Mouse (Mus musculus): Measurements from ENCODE around the gene Chaf1a. TPM values are rescaled to one million over a fixed set of nuclear protein-coding genes. Genes with fewer than 3 reads are reported as not detected.

The Chaf1a gene
- total RNA-seq, 2 experiments from 2014 or later = 1.6 to 2.0 TPM

- no peak for TF ChIP-seq CTCF (IDR thresholded peaks at IDR 0.05)
- H3K27ac ChIP-seq = peak within 1 kb of the TSS; percentile 72
- peak; percentile 98 to 99 for DNase-seq (ENCODE audit: extremely low spot score in 1 of 2, low spot score in 2 of 2)
- peak within 1 kb of the TSS; percentile 86 for H3K4me3 ChIP-seq
- intact Hi-C loops (cut with DNase I) = no loop called here
These were observed 38.9 kb downstream of the Chaf1a start, which contains the start of gene Hdgfl2 for GRCm38 (mm10) chr17:56078880-56079795. Gene Hdgfl2 (plus strand): TSS chr17:56079634.

GRCm38 (mm10) chr17:56079921-56080320, 39.7 kb downstream of the Chaf1a start:
- peak overlapping the region; percentile 48 for H3K27ac ChIP-seq
- H3K4me3 ChIP-seq = peak overlapping the region; percentile 86
- DNase-seq (ENCODE audit: extremely low spot score in 1 of 2, low spot score in 2 of 2) = no peak
- no peak for TF ChIP-seq CTCF (IDR thresholded peaks at IDR 0.05)
- intact Hi-C loops (cut with DNase I) = no loop called here

GRCm38 (mm10) chr17:56080781-56081585, 40.7 kb downstream of the Chaf1a start:
- Histone ChIP-seq H3K4me3 (peak overlapping the region; percentile 86), H3K27ac (peak overlapping the region; percentile 53; the same call in 1 of the 2 replicates)
- DNase-seq (ENCODE audit: extremely low spot score in 1 of 2, low spot score in 2 of 2) = peak; percentile 31 to 56
- TF ChIP-seq CTCF (IDR thresholded peaks at IDR 0.05) = no peak; the same call in 1 of the 2 replicates
- intact Hi-C loops (cut with DNase I) = no loop called here

- no peak overlapping the region for H3K27ac ChIP-seq
- TF ChIP-seq CTCF (IDR thresholded peaks at IDR 0.05) = no peak
- intact Hi-C loops (cut with DNase I) = no loop called here
- no peak for DNase-seq (ENCODE audit: extremely low spot score in 1 of 2, low spot score in 2 of 2)
- H3K4me3 ChIP-seq = no peak overlapping the region
These were observed 52.1 kb downstream of the Chaf1a start for GRCm38 (mm10) chr17:56092312-56092711.

- Histone ChIP-seq H3K27ac (no peak overlapping the region), H3K4me3 (no peak overlapping the region)
- DNase-seq (ENCODE audit: extremely low spot score in 1 of 2, low spot score in 2 of 2) = no peak
- no peak for TF ChIP-seq CTCF (IDR thresholded peaks at IDR 0.05)
- intact Hi-C loops (cut with DNase I) = no loop called here
These were observed 52.6 kb downstream of the Chaf1a start for GRCm38 (mm10) chr17:56092794-56093193.

- DNase-seq (ENCODE audit: extremely low spot score in 1 of 2, low spot score in 2 of 2) = no peak
- TF ChIP-seq CTCF (IDR thresholded peaks at IDR 0.05) = no peak
- intact Hi-C loops (cut with DNase I) = no loop called here
- Histone ChIP-seq H3K4me3 (no peak overlapping the region), H3K27ac (no peak overlapping the region)
These were observed 56.6 kb downstream of the Chaf1a start for GRCm38 (mm10) chr17:56096883-56097282.

GRCm38 (mm10) chr17:56098180-56098579, 57.9 kb downstream of the Chaf1a start:
- Histone ChIP-seq H3K27ac (no peak overlapping the region), H3K4me3 (no peak overlapping the region)
- intact Hi-C loops (cut with DNase I) = no loop called here
- DNase-seq (ENCODE audit: extremely low spot score in 1 of 2, low spot score in 2 of 2) = no peak
- TF ChIP-seq CTCF (IDR thresholded peaks at IDR 0.05) = no peak

GRCm38 (mm10) chr17:56098711-56099572, 58.7 kb downstream of the Chaf1a start:
- Histone ChIP-seq H3K4me3 (no peak overlapping the region), H3K27ac (no peak overlapping the region)
- intact Hi-C loops (cut with DNase I) = no loop called here
- no peak for DNase-seq (ENCODE audit: extremely low spot score in 1 of 2, low spot score in 2 of 2)
- TF ChIP-seq CTCF (IDR thresholded peaks at IDR 0.05) = no peak; the same call in 1 of the 2 replicates

- intact Hi-C loops (cut with DNase I) = no loop called here
- Histone ChIP-seq H3K27ac (no peak overlapping the region), H3K4me3 (no peak overlapping the region)
- no peak for TF ChIP-seq CTCF (IDR thresholded peaks at IDR 0.05)
- no peak for DNase-seq (ENCODE audit: extremely low spot score in 1 of 2, low spot score in 2 of 2)
These were observed 60.6 kb downstream of the Chaf1a start for GRCm38 (mm10) chr17:56100811-56101210.

- no peak overlapping the region for H3K4me3 ChIP-seq
- no peak overlapping the region for H3K27ac ChIP-seq
- TF ChIP-seq CTCF (IDR thresholded peaks at IDR 0.05) = no peak
- DNase-seq (ENCODE audit: extremely low spot score in 1 of 2, low spot score in 2 of 2) = no peak
- intact Hi-C loops (cut with DNase I) = no loop called here
These were observed 61.9 kb downstream of the Chaf1a start for GRCm38 (mm10) chr17:56102158-56102557.

GRCm38 (mm10) chr17:56102927-56103326, 62.7 kb downstream of the Chaf1a start:
- no peak for DNase-seq (ENCODE audit: extremely low spot score in 1 of 2, low spot score in 2 of 2)
- H3K4me3 ChIP-seq = no peak overlapping the region
- no peak for TF ChIP-seq CTCF (IDR thresholded peaks at IDR 0.05)
- H3K27ac ChIP-seq = no peak overlapping the region
- intact Hi-C loops (cut with DNase I) = no loop called here
